Comparison of ENCODE assay signal across 27 mouse cellular contexts in genomic region chr2:32057794-32058193, GRCm38 (mm10). TPM values are rescaled to one million over a fixed set of nuclear protein-coding genes. Genes with fewer than 3 reads are reported as not detected.
DNase-seq lines count a peak whose midpoint lies in the region; ATAC-seq and TF ChIP-seq lines count a peak whose summit lies in the region.
"Had no signal": no experiment of that assay in that cellular context is flagged by ENCODE, and none has a peak within 500 bp of the region (broad histone marks: within the 10 kb centered on the region; RNA-seq: fewer than 3 reads in every experiment).

No protein-coding gene starts in this region.

- H3K4me2 ChIP-seq in heart, embryonic 13.5 days = no peak overlapping the region
- H3K4me2 ChIP-seq in liver, embryonic 12.5 days = no peak overlapping the region
- H3K4me2 ChIP-seq: limb, embryonic 13.5 days; lung, embryonic 14.5 days; neural tube, embryonic 15.5 days had no signal

- H3K4me1 ChIP-seq in heart, embryonic 13.5 days = peaks cover 80% of the 10 kb centered on the region
- H3K4me1 ChIP-seq in heart, adult 2 months (ENCODE audit: control insufficient read depth, insufficient read depth, low read length) = peaks cover 3% of the 10 kb centered on the region; the same call in 1 of the 2 replicates
- peaks cover 72% of the 10 kb centered on the region for H3K4me1 ChIP-seq in liver, embryonic 12.5 days
- peaks cover 28 to 48% of the 10 kb centered on the region in 2 experiments for H3K4me1 ChIP-seq in MEL (ENCODE audit: control insufficient read depth in 1 of 2, insufficient read depth in 2 of 2, low read length in 2 of 2)
- peaks cover 9% of the 10 kb centered on the region for H3K4me1 ChIP-seq in bone marrow, adult 2 months (ENCODE audit: control insufficient read depth, insufficient read depth, low read length)
- H3K4me1 ChIP-seq: neural tube, embryonic 15.5 days had no signal

- no peak overlapping the region for H3K4me3 ChIP-seq in heart, embryonic 13.5 days
- no peak overlapping the region for H3K4me3 ChIP-seq in heart, adult 2 months
- no peak overlapping the region for H3K4me3 ChIP-seq in liver, embryonic 12.5 days
- no peak overlapping the region for H3K4me3 ChIP-seq in MEL (ENCODE audit: control insufficient read depth in 1 of 2, insufficient read depth in 1 of 2, low read depth in 2 of 2, low read length in 2 of 2)
- H3K4me3 ChIP-seq in bone marrow, adult 2 months (replicated peaks; ENCODE audit: control insufficient read depth, low read depth, low read length) = no peak overlapping the region
- H3K4me3 ChIP-seq: erythroblast, embryonic 14.5 days; gastrocnemius, adult 2 months; limb, embryonic 13.5 days; neural tube, embryonic 15.5 days had no signal

- no peaks in the 10 kb centered on the region for H3K9me3 ChIP-seq in heart, embryonic 13.5 days
- H3K9me3 ChIP-seq in liver, embryonic 12.5 days (replicated peaks) = no peaks in the 10 kb centered on the region
- H3K9me3 ChIP-seq in MEL (replicated peaks; ENCODE audit: insufficient read depth, low read length) = no peaks in the 10 kb centered on the region
- H3K9me3 ChIP-seq: limb, embryonic 13.5 days; neural tube, embryonic 15.5 days had no signal

- intact Hi-C loops in heart, adult 2 months (cut with DNase I) = no loop called here

- 77% methylated on average over 4 of the region's 4 CpGs for WGBS in heart, embryonic 13.5 days
- 82% methylated on average over 4 of the region's 4 CpGs for WGBS in heart, adult 2 months
- WGBS in liver, embryonic 12.5 days (ENCODE audit: insufficient replicate concordance) = 69% methylated on average over 4 of the region's 4 CpGs
- 81% methylated on average over 4 of the region's 4 CpGs for WGBS in bone marrow, adult 2 months

- no peak for TF ChIP-seq RAD21 in MEL (IDR thresholded peaks at IDR 0.05; ENCODE audit: low read depth, low read length)

- TF ChIP-seq CTCF in heart, adult 2 months (IDR thresholded peaks at IDR 0.05) = no peak
- no peak for TF ChIP-seq CTCF in MEL (IDR thresholded peaks at IDR 0.05 in 2 of 3, conservative IDR thresholded peaks at IDR 0.05 in 1 of 3; ENCODE audit: control insufficient read depth in 1 of 3, insufficient read depth in 1 of 3, low read depth in 2 of 3, low read length in 3 of 3, poor library complexity in 1 of 3, severe bottlenecking in 1 of 3)
- no peak for TF ChIP-seq CTCF in bone marrow, adult 2 months (IDR thresholded peaks at IDR 0.05; ENCODE audit: control insufficient read depth, insufficient read depth, low read length)

- TF ChIP-seq POLR2A in heart, adult 2 months (IDR thresholded peaks at IDR 0.05; ENCODE audit: insufficient read depth, low read depth, low read length) = no peak
- no peak for TF ChIP-seq POLR2A in MEL (IDR thresholded peaks at IDR 0.05; ENCODE audit: control insufficient read depth in 1 of 2, insufficient read depth in 1 of 2, low read depth in 1 of 2, low read length in 2 of 2, poor library complexity in 1 of 2)
- TF ChIP-seq POLR2A in bone marrow, adult 2 months (IDR thresholded peaks at IDR 0.05; ENCODE audit: borderline replicate concordance, control insufficient read depth, low read depth, low read length) = no peak

- no peak for ATAC-seq in heart, embryonic 13.5 days (ENCODE audit: extremely low read depth, insufficient number of reproducible peaks, low FRiP score, low TSS enrichment)
- ATAC-seq in liver, embryonic 12.5 days = no peak
- ATAC-seq: forebrain, embryonic 16.5 days; hindbrain, embryonic 16.5 days had no signal

- TF ChIP-seq EP300 in heart, adult 2 months (IDR thresholded peaks at IDR 0.05; ENCODE audit: insufficient read depth, low read depth, low read length) = no peak
- no peak for TF ChIP-seq EP300 in MEL (IDR thresholded peaks at IDR 0.05; ENCODE audit: low read depth in 1 of 2, low read length in 2 of 2)

- peak overlapping the region; percentile 61 for H3K9ac ChIP-seq in heart, embryonic 13.5 days
- no peak overlapping the region for H3K9ac ChIP-seq in heart, adult 2 months (ENCODE audit: low read depth, low read length)
- 0 out of 2 replicates have a peak overlapping the region, but pooled peaks have one; percentile 13 for H3K9ac ChIP-seq in liver, embryonic 12.5 days
- peak overlapping the region; percentile 2; the same call in 1 of the 2 replicates for H3K9ac ChIP-seq in MEL (ENCODE audit: control insufficient read depth, low read depth, low read length, poor library complexity, severe bottlenecking)
- H3K9ac ChIP-seq: limb, embryonic 13.5 days; liver, embryonic 14.5 days; lung, embryonic 14.5 days; neural tube, embryonic 15.5 days had no signal

- H3K27ac ChIP-seq in heart, embryonic 13.5 days (replicated peaks) = peak overlapping the region; percentile 96
- no peak overlapping the region for H3K27ac ChIP-seq in heart, adult 2 months
- 0 out of 2 replicates have a peak overlapping the region, but pooled peaks have one; percentile 45 for H3K27ac ChIP-seq in liver, embryonic 12.5 days
- peak overlapping the region; percentile 61 for H3K27ac ChIP-seq in MEL (ENCODE audit: control insufficient read depth, low read depth, low read length)
- peak overlapping the region; percentile 9; the same call in 1 of the 2 replicates for H3K27ac ChIP-seq in bone marrow, adult 2 months (ENCODE audit: control insufficient read depth, insufficient read depth, low read depth, low read length, poor library complexity)
- H3K27ac ChIP-seq: gastrocnemius, adult 2 months; liver, embryonic 14.5 days; neural tube, embryonic 15.5 days had no signal

- peaks cover 5% of the 10 kb centered on the region; the same call in 1 of the 2 replicates for H3K36me3 ChIP-seq in heart, embryonic 13.5 days
- H3K36me3 ChIP-seq in heart, adult 2 months (ENCODE audit: control insufficient read depth, insufficient read depth, low read length) = no peaks in the 10 kb centered on the region
- H3K36me3 ChIP-seq in liver, embryonic 12.5 days = peaks cover 14% of the 10 kb centered on the region
- peaks cover 0 to 39% of the 10 kb centered on the region in 2 experiments; a peak in 2 of 4 replicates for H3K36me3 ChIP-seq in MEL (ENCODE audit: control insufficient read depth in 1 of 2, insufficient read depth in 2 of 2, low read length in 2 of 2)

- H3K79me2 ChIP-seq in heart, adult 2 months (replicated peaks; ENCODE audit: control insufficient read depth, insufficient read depth, low read length) = no peaks in the 10 kb centered on the region
- no peaks in the 10 kb centered on the region for H3K79me2 ChIP-seq in MEL (ENCODE audit: control insufficient read depth, insufficient read depth, low read length, poor library complexity)

- H3K27me3 ChIP-seq in heart, embryonic 13.5 days (replicated peaks) = no peaks in the 10 kb centered on the region
- H3K27me3 ChIP-seq in heart, adult 2 months (ENCODE audit: control insufficient read depth, insufficient read depth, low read length) = no peaks in the 10 kb centered on the region
- no peaks in the 10 kb centered on the region for H3K27me3 ChIP-seq in liver, embryonic 12.5 days (replicated peaks)
- H3K27me3 ChIP-seq in MEL (ENCODE audit: control insufficient read depth in 1 of 2, insufficient read depth in 2 of 2, low read length in 2 of 2) = no peaks in the 10 kb centered on the region
- H3K27me3 ChIP-seq: limb, embryonic 13.5 days; neural tube, embryonic 15.5 days had no signal

- DNase-seq in heart, adult 2 months = no peak
- no peak for DNase-seq in liver
- no peak for DNase-seq in MEL (ENCODE audit: low read depth, low spot score)
- DNase-seq: adrenal gland, adult 2 months; adrenal gland, postnatal 36 days; B cell, adult 2 months; cerebellum, adult 2 months; cerebellum, postnatal 14 days; gastrocnemius, adult 2 months; kidney, adult 18-20 months; kidney, postnatal 4 days; lung, embryonic 14.5 days; lung, postnatal 14 days; midbrain, embryonic 14.5 days; retina, postnatal 1 day; right cerebral cortex, postnatal 14 days had no signal

TF ChIP-seq in MEL, 35 proteins besides CTCF, POLR2A, EP300 and RAD21 (continues in another document):
- TF ChIP-seq MAZ (IDR thresholded peaks at IDR 0.05; ENCODE audit: low read depth, low read length) (no peak), KAT2A (conservative IDR thresholded peaks at IDR 0.05; ENCODE audit: low read depth, low read length) (no peak), NRF1 (IDR thresholded peaks at IDR 0.05; ENCODE audit: insufficient read depth, low read depth, low read length, poor library complexity, severe bottlenecking) (no peak), GABPA (IDR thresholded peaks at IDR 0.05; ENCODE audit: low read depth, low read length) (no peak), TAL1 (IDR thresholded peaks at IDR 0.05; ENCODE audit: low read length) (no peak), E2F4 (IDR thresholded peaks at IDR 0.05; ENCODE audit: borderline replicate concordance, low read depth, low read length) (no peak), HCFC1 (IDR thresholded peaks at IDR 0.05; ENCODE audit: low read depth, low read length) (no peak), UBTF (IDR thresholded peaks at IDR 0.05; ENCODE audit: borderline replicate concordance, insufficient read depth, low read depth, low read length) (no peak), ZC3H11A (IDR thresholded peaks at IDR 0.05; ENCODE audit: low read depth, low read length) (no peak), CHD1 (IDR thresholded peaks at IDR 0.05; ENCODE audit: low read depth, low read length) (no peak), POLR2AphosphoS5 (IDR thresholded peaks at IDR 0.05; ENCODE audit: borderline replicate concordance, low read depth, low read length) (no peak), MAFK (IDR thresholded peaks at IDR 0.05; ENCODE audit: borderline replicate concordance, low read depth, low read length) (no peak)

RNA-seq across cellular contexts. Expression of gene Fam78a, which starts 26.9 kb away (rescaled TPM):
- polyA plus RNA-seq in heart, embryonic 13.5 days (2015; fragmentation: Nextera tagmentation; extraction: Ambion mirVana) = 29.3 and 32.8 TPM in 2 replicates
- 10 to 100 TPM; 15.9 to 19.1 TPM for total RNA-seq in heart, adult 2 months (2021)
- 18.7 and 24.9 TPM in 2 replicates for polyA plus RNA-seq in heart, adult 2 months (2012; rRNA removed)
- polyA plus RNA-seq in liver, embryonic 12.5 days (2016; fragmentation: Nextera tagmentation; extraction: Ambion mirVana) = 22.4 and 22.6 TPM in 2 replicates
- 10.7 and 16.0 TPM in 2 replicates for total RNA-seq in MEL (2012; rRNA removed)
- polyA plus RNA-seq in MEL (2012; ENCODE audit: insufficient read depth in 1 of 2, insufficient read length in 2 of 2, low read depth in 1 of 2, low replicate concordance in 2 of 2, missing spikeins in 1 of 2) = 10 to 100 TPM in 1 of 2 experiments, not detected in 1; 17.4 TPM
- polyA plus RNA-seq in bone marrow, adult 2 months (2011; ENCODE audit: insufficient read depth, insufficient read length, low replicate concordance, missing spikeins) = 11.4 and 12.5 TPM in 2 replicates

RNA-seq across cellular contexts. Expression of gene Plpp7, which starts 37.5 kb away (rescaled TPM):
- polyA plus RNA-seq in heart, embryonic 13.5 days (2015; fragmentation: Nextera tagmentation; extraction: Ambion mirVana) = 13.9 and 14.2 TPM in 2 replicates
- 10 to 100 TPM; 33.6 to 33.8 TPM for total RNA-seq in heart, adult 2 months (2021)
- polyA plus RNA-seq in heart, adult 2 months (2012; rRNA removed) = 56.3 and 62.1 TPM in 2 replicates
- polyA plus RNA-seq in liver, embryonic 12.5 days (2016; fragmentation: Nextera tagmentation; extraction: Ambion mirVana) = 3.0 and 3.4 TPM in 2 replicates
- total RNA-seq in MEL (2012; rRNA removed) = 7.3 and 7.6 TPM in 2 replicates
- 10 to 100 TPM in 1 of 2 experiments, not detected in 1; 15.1 TPM for polyA plus RNA-seq in MEL (2012; ENCODE audit: insufficient read depth in 1 of 2, insufficient read length in 2 of 2, low read depth in 1 of 2, low replicate concordance in 2 of 2, missing spikeins in 1 of 2)
- polyA plus RNA-seq in bone marrow, adult 2 months (2011; ENCODE audit: insufficient read depth, insufficient read length, low replicate concordance, missing spikeins) = not detected in 2 replicates
- total RNA-seq: monocyte, adult 5-6 weeks had no signal
- polyA plus RNA-seq: activated CD4-positive, CD25-positive, alpha-beta regulatory T cell, adult 4 months had no signal
